In genomic region chr15:87623966-87624609, GRCm38 (mm10) we compare ENCODE assay signal across 8 mouse cellular contexts.
DNase-seq lines count a peak whose midpoint lies in the region; ATAC-seq and TF ChIP-seq lines count a peak whose summit lies in the region.

No protein-coding gene starts in this region.

- no peak for TF ChIP-seq POLR2A in limb, embryonic 14.5 days (IDR thresholded peaks at IDR 0.05; ENCODE audit: borderline replicate concordance, extremely low read depth, insufficient read depth, insufficient read length)
- no peak for TF ChIP-seq POLR2A in testis, adult 2 months (IDR thresholded peaks at IDR 0.05; ENCODE audit: control insufficient read depth, low read depth, low read length)

- peaks cover 13% of the 10 kb centered on the region for H3K4me1 ChIP-seq in forebrain, embryonic 11.5 days (replicated peaks; ENCODE audit: control insufficient read depth, insufficient read depth, low read length)
- peaks cover 10% of the 10 kb centered on the region for H3K4me1 ChIP-seq in heart, embryonic 13.5 days
- H3K4me1 ChIP-seq in kidney, embryonic 16.5 days (ENCODE audit: insufficient read depth, low read length), result peaks cover 5% of the 10 kb centered on the region
- H3K4me1 ChIP-seq in limb, embryonic 14.5 days (ENCODE audit: control insufficient read depth, insufficient read depth, low read length), result 0 out of 2 replicates have a peak, but pooled peaks cover 4% of the 10 kb centered on the region
- H3K4me1 ChIP-seq in midbrain, postnatal 0 days (ENCODE audit: insufficient read depth, low read length), result peaks cover 27% of the 10 kb centered on the region
- peaks cover 9% of the 10 kb centered on the region for H3K4me1 ChIP-seq in testis, adult 2 months (ENCODE audit: control insufficient read depth, insufficient read depth, low read length)

- peak; percentile 24 for DNase-seq in c-Kit-positive CD71-negative TER-119-negative erythroid progenitor cells, embryonic 14.5 days (ENCODE audit: low read depth)
- peak; percentile 97 for DNase-seq in forebrain, embryonic 11.5 days (ENCODE audit: low spot score)
- DNase-seq in limb, embryonic 14.5 days (ENCODE audit: low spot score), result peak; percentile 83
- DNase-seq in midbrain, postnatal 0 days (ENCODE audit: low spot score), result peak; percentile 93
- no peak for DNase-seq in natural killer cell, adult 2 months (ENCODE audit: low spot score in 2 of 2)

- ATAC-seq in forebrain, embryonic 11.5 days (replicated peaks; ENCODE audit: low FRiP score), result peak; percentile 88
- ATAC-seq in heart, embryonic 13.5 days (ENCODE audit: extremely low read depth, insufficient number of reproducible peaks, low FRiP score, low TSS enrichment), result peak; percentile 44; the same call in 1 of the 2 replicates
- peak; percentile 90 for ATAC-seq in kidney, embryonic 16.5 days (ENCODE audit: low FRiP score, low TSS enrichment)
- peak; percentile 89 for ATAC-seq in limb, embryonic 14.5 days (ENCODE audit: low FRiP score, low read depth)
- ATAC-seq in midbrain, postnatal 0 days (ENCODE audit: low FRiP score), result peak; percentile 90

- TF ChIP-seq CTCF in midbrain, postnatal 0 days (IDR thresholded peaks at IDR 0.05), result peak; percentile 88
- TF ChIP-seq CTCF in testis, adult 2 months (IDR thresholded peaks at IDR 0.05; ENCODE audit: control insufficient read depth, insufficient read depth, insufficient replicate concordance, low read depth, low read length), result peak; percentile 51; the same call in 1 of the 2 replicates

- WGBS in forebrain, embryonic 11.5 days, result under 1% methylated on average over 86 of the region's 86 CpGs
- under 1% methylated on average over 50 of the region's 86 CpGs for WGBS in heart, embryonic 13.5 days
- WGBS in kidney, embryonic 16.5 days, result under 1% methylated on average over 70 of the region's 86 CpGs
- WGBS in limb, embryonic 14.5 days, result under 1% methylated on average over 37 of the region's 86 CpGs
- WGBS in midbrain, postnatal 0 days, result under 1% methylated on average over 39 of the region's 86 CpGs

- peak overlapping the region; percentile 68 for H3K27ac ChIP-seq in forebrain, embryonic 11.5 days (ENCODE audit: low read depth, low read length)
- no peak overlapping the region for H3K27ac ChIP-seq in heart, embryonic 13.5 days (replicated peaks)
- peak overlapping the region; percentile 43; the same call in 1 of the 2 replicates for H3K27ac ChIP-seq in kidney, embryonic 16.5 days (ENCODE audit: low read length)
- 0 out of 2 replicates have a peak overlapping the region, but pooled peaks have one; percentile 26 for H3K27ac ChIP-seq in limb, embryonic 14.5 days (replicated peaks; ENCODE audit: low read depth, low read length)
- H3K27ac ChIP-seq in midbrain, postnatal 0 days (ENCODE audit: low read depth, low read length), result peak overlapping the region; percentile 89
- no peak overlapping the region for H3K27ac ChIP-seq in testis, adult 2 months (ENCODE audit: control insufficient read depth, insufficient read depth, low read depth, low read length)

- H3K36me3 ChIP-seq in forebrain, embryonic 11.5 days (ENCODE audit: control insufficient read depth, insufficient read depth, low read length), result no peaks in the 10 kb centered on the region
- H3K36me3 ChIP-seq in heart, embryonic 13.5 days, result no peaks in the 10 kb centered on the region
- H3K36me3 ChIP-seq in kidney, embryonic 16.5 days (ENCODE audit: insufficient read depth, low read length), result no peaks in the 10 kb centered on the region
- no peaks in the 10 kb centered on the region for H3K36me3 ChIP-seq in limb, embryonic 14.5 days (ENCODE audit: control insufficient read depth, insufficient read depth, low read length)
- no peaks in the 10 kb centered on the region for H3K36me3 ChIP-seq in midbrain, postnatal 0 days (ENCODE audit: insufficient read depth, low read length)
- no peaks in the 10 kb centered on the region for H3K36me3 ChIP-seq in testis, adult 2 months (ENCODE audit: control insufficient read depth, insufficient read depth, low read length)

- H3K9ac ChIP-seq in forebrain, embryonic 11.5 days (ENCODE audit: low read length), result peak overlapping the region; percentile 80
- peak overlapping the region; percentile 81 for H3K9ac ChIP-seq in heart, embryonic 13.5 days
- peak overlapping the region; percentile 74 for H3K9ac ChIP-seq in kidney, embryonic 16.5 days (replicated peaks; ENCODE audit: low read length)
- peak overlapping the region; percentile 72 for H3K9ac ChIP-seq in limb, embryonic 14.5 days (ENCODE audit: low read depth, low read length, severe bottlenecking)
- H3K9ac ChIP-seq in midbrain, postnatal 0 days (replicated peaks; ENCODE audit: low read length, poor library complexity, severe bottlenecking), result peak overlapping the region; percentile 92

- H3K4me3 ChIP-seq in forebrain, embryonic 11.5 days (ENCODE audit: low read depth, low read length), result peak overlapping the region; percentile 68
- H3K4me3 ChIP-seq in heart, embryonic 13.5 days, result peak overlapping the region; percentile 66
- peak overlapping the region; percentile 67 for H3K4me3 ChIP-seq in kidney, embryonic 16.5 days (ENCODE audit: low read length)
- peak overlapping the region; percentile 64 for H3K4me3 ChIP-seq in limb, embryonic 14.5 days (replicated peaks; ENCODE audit: low read length)
- H3K4me3 ChIP-seq in midbrain, postnatal 0 days (ENCODE audit: low read depth, low read length), result peak overlapping the region; percentile 82
- peak overlapping the region; percentile 70 for H3K4me3 ChIP-seq in testis, adult 2 months (ENCODE audit: control insufficient read depth, low read depth, low read length)

- no peaks in the 10 kb centered on the region for H3K27me3 ChIP-seq in forebrain, embryonic 11.5 days (ENCODE audit: control insufficient read depth, insufficient read depth, low read length)
- H3K27me3 ChIP-seq in heart, embryonic 13.5 days (replicated peaks), result peaks cover 84% of the 10 kb centered on the region
- H3K27me3 ChIP-seq in kidney, embryonic 16.5 days (ENCODE audit: insufficient read depth, low read length), result peaks cover 30% of the 10 kb centered on the region; the same call in 1 of the 2 replicates
- H3K27me3 ChIP-seq in limb, embryonic 14.5 days (ENCODE audit: control insufficient read depth, insufficient read depth, low read length), result peaks cover 19% of the 10 kb centered on the region
- no peaks in the 10 kb centered on the region for H3K27me3 ChIP-seq in midbrain, postnatal 0 days (ENCODE audit: insufficient read depth, low read length)
- no peaks in the 10 kb centered on the region for H3K27me3 ChIP-seq in testis, adult 2 months (ENCODE audit: control insufficient read depth, insufficient read depth, low read length)

- H3K9me3 ChIP-seq in forebrain, embryonic 11.5 days (ENCODE audit: control insufficient read depth, low read length), result no peaks in the 10 kb centered on the region
- H3K9me3 ChIP-seq in heart, embryonic 13.5 days, result no peaks in the 10 kb centered on the region
- no peaks in the 10 kb centered on the region for H3K9me3 ChIP-seq in kidney, embryonic 16.5 days (ENCODE audit: low read length)
- no peaks in the 10 kb centered on the region for H3K9me3 ChIP-seq in limb, embryonic 14.5 days (ENCODE audit: control insufficient read depth, low read length)
- H3K9me3 ChIP-seq in midbrain, postnatal 0 days (ENCODE audit: low read length), result no peaks in the 10 kb centered on the region

- H3K4me2 ChIP-seq in forebrain, embryonic 11.5 days (ENCODE audit: low read depth, low read length, severe bottlenecking), result peak overlapping the region; percentile 94
- peak overlapping the region; percentile 98 for H3K4me2 ChIP-seq in heart, embryonic 13.5 days
- peak overlapping the region; percentile 96 for H3K4me2 ChIP-seq in kidney, embryonic 16.5 days (replicated peaks; ENCODE audit: low read depth, low read length)
- peak overlapping the region; percentile 84 for H3K4me2 ChIP-seq in limb, embryonic 14.5 days (replicated peaks; ENCODE audit: low read depth, low read length, severe bottlenecking)
- H3K4me2 ChIP-seq in midbrain, postnatal 0 days (ENCODE audit: low read depth, low read length, poor library complexity, severe bottlenecking), result peak overlapping the region; percentile 77

Comparison
In these comparisons a context has a peak if more than half of its experiments do, and no peak if none do; other contexts are left out.
1. DNase-seq: peak in c-Kit-positive CD71-negative TER-119-negative erythroid progenitor cells, embryonic 14.5 days (single experiment), forebrain, embryonic 11.5 days (single experiment), limb, embryonic 14.5 days (single experiment) and midbrain, postnatal 0 days (single experiment); none in natural killer cell, adult 2 months (0 of 2).
2. H3K27ac ChIP-seq: peak in forebrain, embryonic 11.5 days (single experiment), kidney, embryonic 16.5 days (single experiment), limb, embryonic 14.5 days (single experiment) and midbrain, postnatal 0 days (single experiment); none in heart, embryonic 13.5 days (single experiment) and testis, adult 2 months (single experiment).
3. Peak in every context shown above with its lines, with median percentiles within 50 percentile points of each other: ATAC-seq, H3K4me2 ChIP-seq, H3K4me3 ChIP-seq and H3K9ac ChIP-seq.